Comparison of ENCODE assay signal across 10 mouse cellular contexts in genomic region chr4:85096682-85097081, GRCm38 (mm10).
DNase-seq lines count a peak whose midpoint lies in the region; ATAC-seq and TF ChIP-seq lines count a peak whose summit lies in the region.
"Had no signal": no experiment of that assay in that cellular context is flagged by ENCODE, and none has a peak within 500 bp of the region (broad histone marks: within the 10 kb centered on the region; RNA-seq: fewer than 3 reads in every experiment).

No protein-coding gene starts in this region.

- no peak overlapping the region for H3K4me2 ChIP-seq in embryonic facial prominence, embryonic 14.5 days (ENCODE audit: low read depth, low read length)
- no peak overlapping the region for H3K4me2 ChIP-seq in hindbrain, embryonic 15.5 days
- no peak overlapping the region for H3K4me2 ChIP-seq in neural tube, embryonic 12.5 days (replicated peaks)
- H3K4me2 ChIP-seq: heart, embryonic 13.5 days; stomach, embryonic 15.5 days had no signal

- H3K4me1 ChIP-seq in bone marrow, adult 2 months (ENCODE audit: control insufficient read depth, insufficient read depth, low read length) = no peaks in the 10 kb centered on the region
- H3K4me1 ChIP-seq in embryonic facial prominence, embryonic 14.5 days (ENCODE audit: control insufficient read depth, insufficient read depth, low read length) = no peaks in the 10 kb centered on the region
- H3K4me1 ChIP-seq in hindbrain, embryonic 15.5 days (replicated peaks) = no peaks in the 10 kb centered on the region
- H3K4me1 ChIP-seq in neural tube, embryonic 12.5 days = no peaks in the 10 kb centered on the region
- H3K4me1 ChIP-seq: heart, embryonic 13.5 days; stomach, embryonic 15.5 days had no signal

- H3K9me3 ChIP-seq in embryonic facial prominence, embryonic 14.5 days (ENCODE audit: control insufficient read depth, low read length) = no peaks in the 10 kb centered on the region
- H3K9me3 ChIP-seq in hindbrain, embryonic 15.5 days = no peaks in the 10 kb centered on the region
- no peaks in the 10 kb centered on the region for H3K9me3 ChIP-seq in neural tube, embryonic 12.5 days
- H3K9me3 ChIP-seq: heart, embryonic 13.5 days; stomach, embryonic 15.5 days had no signal

- H3K27ac ChIP-seq in bone marrow, adult 2 months (ENCODE audit: control insufficient read depth, insufficient read depth, low read depth, low read length, poor library complexity) = no peak overlapping the region
- no peak overlapping the region for H3K27ac ChIP-seq in embryonic facial prominence, embryonic 14.5 days (replicated peaks; ENCODE audit: low read depth, low read length)
- no peak overlapping the region for H3K27ac ChIP-seq in hindbrain, embryonic 15.5 days (replicated peaks)
- no peak overlapping the region for H3K27ac ChIP-seq in neural tube, embryonic 12.5 days
- H3K27ac ChIP-seq: heart, embryonic 13.5 days; stomach, embryonic 15.5 days had no signal

- TF ChIP-seq CTCF in bone marrow, adult 2 months (IDR thresholded peaks at IDR 0.05; ENCODE audit: control insufficient read depth, insufficient read depth, low read length) = peak; percentile 93

- intact Hi-C loops in left cerebral cortex, postnatal 36 days (cut with DNase I) = loop anchor here (2.0 to 10.0 kb wide), 3 partner anchors 220 to 1304 kb away; no protein-coding TSS in a partner anchor

- H3K36me3 ChIP-seq in embryonic facial prominence, embryonic 14.5 days (ENCODE audit: control insufficient read depth, insufficient read depth, low read length) = 0 out of 2 replicates have a peak, but pooled peaks cover 5% of the 10 kb centered on the region
- no peaks in the 10 kb centered on the region for H3K36me3 ChIP-seq in hindbrain, embryonic 15.5 days
- H3K36me3 ChIP-seq in neural tube, embryonic 12.5 days = peaks cover 4% of the 10 kb centered on the region; the same call in 1 of the 2 replicates
- H3K36me3 ChIP-seq: stomach, embryonic 15.5 days had no signal

- DNase-seq in urinary bladder, postnatal 14 days (ENCODE audit: low spot score) = peak; percentile 28
- no peak for DNase-seq in urinary bladder, adult 2 months (ENCODE audit: low spot score)
- peak; percentile 82 for DNase-seq in embryonic facial prominence, embryonic 14.5 days (ENCODE audit: low spot score)
- DNase-seq in left cerebral cortex, postnatal 36 days (ENCODE audit: low spot score in 2 of 2) = peak; percentile 13 to 14
- peak; percentile 3 for DNase-seq in yolk sac, embryonic 10.5 days (ENCODE audit: low spot score)

- H3K4me3 ChIP-seq in bone marrow, adult 2 months (replicated peaks; ENCODE audit: control insufficient read depth, low read depth, low read length) = no peak overlapping the region
- no peak overlapping the region for H3K4me3 ChIP-seq in embryonic facial prominence, embryonic 14.5 days (ENCODE audit: low read depth, low read length)
- no peak overlapping the region for H3K4me3 ChIP-seq in hindbrain, embryonic 15.5 days
- no peak overlapping the region for H3K4me3 ChIP-seq in neural tube, embryonic 12.5 days
- H3K4me3 ChIP-seq: heart, embryonic 13.5 days; stomach, embryonic 15.5 days had no signal

- 22% methylated on average over 7 of the region's 7 CpGs for WGBS in bone marrow, adult 2 months
- 14% methylated on average over 7 of the region's 7 CpGs for WGBS in embryonic facial prominence, embryonic 14.5 days
- WGBS in hindbrain, embryonic 15.5 days = 14% methylated on average over 7 of the region's 7 CpGs
- WGBS in neural tube, embryonic 12.5 days = 16% methylated on average over 7 of the region's 7 CpGs

- TF ChIP-seq POLR2A in bone marrow, adult 2 months (IDR thresholded peaks at IDR 0.05; ENCODE audit: borderline replicate concordance, control insufficient read depth, low read depth, low read length) = no peak

- ATAC-seq in embryonic facial prominence, embryonic 14.5 days (ENCODE audit: low read depth) = no peak; the same call in 1 of the 2 replicates
- peak; percentile 84; the same call in 1 of the 2 replicates for ATAC-seq in hindbrain, embryonic 15.5 days (ENCODE audit: low FRiP score, low read depth)
- peak; percentile 89; the same call in 1 of the 2 replicates for ATAC-seq in neural tube, embryonic 12.5 days (ENCODE audit: low FRiP score, low read depth)

- H3K9ac ChIP-seq in embryonic facial prominence, embryonic 14.5 days (ENCODE audit: low read depth, low read length) = no peak overlapping the region
- H3K9ac ChIP-seq in hindbrain, embryonic 15.5 days = no peak overlapping the region
- H3K9ac ChIP-seq in neural tube, embryonic 12.5 days = no peak overlapping the region
- H3K9ac ChIP-seq: heart, embryonic 13.5 days; stomach, embryonic 15.5 days had no signal

- no peaks in the 10 kb centered on the region for H3K27me3 ChIP-seq in embryonic facial prominence, embryonic 14.5 days (replicated peaks; ENCODE audit: control insufficient read depth, insufficient read depth, low read length)
- no peaks in the 10 kb centered on the region for H3K27me3 ChIP-seq in hindbrain, embryonic 15.5 days
- no peaks in the 10 kb centered on the region for H3K27me3 ChIP-seq in neural tube, embryonic 12.5 days (replicated peaks)
- H3K27me3 ChIP-seq: heart, embryonic 13.5 days; stomach, embryonic 15.5 days had no signal
